Mouse (Mus musculus) ES-E14 (cell line): ENCODE measurements around the gene Psmf1. TPM values are rescaled to one million over a fixed set of nuclear protein-coding genes. Genes with fewer than 3 reads are reported as not detected.

ENCODE experiments used
- DNase-seq: peaks from one replicate; pipeline ENCODE4 v3.0.0-alpha.2; 2013; ENCODE audit warnings: low read depth, low spot score
- H3K27ac ChIP-seq: 2 replicates; pipeline ENCODE4 v1.5.1; 2012; ENCODE audit warnings: low read depth, mild to moderate bottlenecking, low read length, moderate library complexity, mixed read lengths; ENCODE audit not compliant: poor library complexity, insufficient read depth, severe bottlenecking
- H3K36me3 ChIP-seq: 2 replicates; pipeline ENCODE4 v1.6.1; 2012; ENCODE audit warnings: mild to moderate bottlenecking, low read length, moderate library complexity, mixed read lengths; ENCODE audit not compliant: control insufficient read depth, poor library complexity, insufficient read depth, severe bottlenecking
- H3K4me1 ChIP-seq, 2 experiments: fragments of 150-350 bp in 1 of 2; sonication (generic) in 1 of 2; 2 replicates each; pipeline ENCODE4 v1.6.1; 2012; ENCODE audit warnings: low read length in 2 of 2, mild to moderate bottlenecking in 1 of 2, mixed read lengths in 1 of 2; ENCODE audit not compliant: control insufficient read depth in 2 of 2, insufficient read depth in 2 of 2, poor library complexity in 1 of 2
- H3K4me3 ChIP-seq, 2 experiments: fragments of 150-350 bp in 1 of 2; sonication (generic) in 1 of 2; 2 replicates each; pipeline ENCODE4 v1.5.1; 2012; ENCODE audit warnings: low read length in 2 of 2, low read depth in 1 of 2, mild to moderate bottlenecking in 1 of 2, mixed read lengths in 1 of 2; ENCODE audit not compliant: insufficient read depth in 1 of 2, poor library complexity in 1 of 2, severe bottlenecking in 1 of 2
- H3K9ac ChIP-seq: 2 replicates; pipeline ENCODE4 v1.6.1; 2012; ENCODE audit warnings: low read depth, mild to moderate bottlenecking, low read length, mixed read lengths; ENCODE audit not compliant: poor library complexity, insufficient read depth, severe bottlenecking
- H3K9me3 ChIP-seq: fragments of 150-350 bp; sonication (generic); 2 replicates; pipeline ENCODE4 v1.6.1; 2012; ENCODE audit warnings: low read depth, mild to moderate bottlenecking, low read length; ENCODE audit not compliant: control insufficient read depth, insufficient read depth
- CHD2 ChIP-seq: IDR thresholded peaks from 2 replicates; pipeline ENCODE4 v1.6.1; 2014; ENCODE audit warnings: mild to moderate bottlenecking, low read depth, low read length, inconsistent platforms
- HCFC1 ChIP-seq: IDR thresholded peaks from 2 replicates; pipeline ENCODE4 v1.6.1; 2012; ENCODE audit warnings: low read length, inconsistent platforms, borderline replicate concordance; ENCODE audit not compliant: insufficient read depth
- MAFK ChIP-seq: IDR thresholded peaks from 2 replicates; pipeline ENCODE4 v1.6.1; 2014; ENCODE audit warnings: mild to moderate bottlenecking, low read depth, low read length, inconsistent platforms; ENCODE audit not compliant: insufficient read depth
- ZC3H11A ChIP-seq: IDR thresholded peaks from 2 replicates; pipeline ENCODE4 v1.6.1; 2012; ENCODE audit warnings: low read depth, mild to moderate bottlenecking, inconsistent platforms, low read length, borderline replicate concordance
- ZNF384 ChIP-seq: IDR thresholded peaks from 2 replicates; pipeline ENCODE4 v1.6.1; 2012; ENCODE audit warnings: low read depth, low read length, inconsistent platforms
- in situ Hi-C, 2 experiments: fragments of 600-800 bp; cut with MboI; formaldehyde crosslinking; loops; one replicate each; pipeline ENCODE4 v1.15.1; 2025; ENCODE audit warnings: low sequenced_read_pairs in 2 of 2, inconsistent platforms in 1 of 2; ENCODE audit not compliant: unreplicated experiment in 2 of 2
- total RNA-seq: library from RNA; depleted of rRNA; stranded (reverse); fragments of 300-350 nt; gene quantifications from 2 replicates; pipeline ENCODE4 v1.2.3, GENCODE M21; 2012; rRNA removed

The Psmf1 gene
- total RNA-seq, 1 experiment, result 21.7 TPM

DNA sequence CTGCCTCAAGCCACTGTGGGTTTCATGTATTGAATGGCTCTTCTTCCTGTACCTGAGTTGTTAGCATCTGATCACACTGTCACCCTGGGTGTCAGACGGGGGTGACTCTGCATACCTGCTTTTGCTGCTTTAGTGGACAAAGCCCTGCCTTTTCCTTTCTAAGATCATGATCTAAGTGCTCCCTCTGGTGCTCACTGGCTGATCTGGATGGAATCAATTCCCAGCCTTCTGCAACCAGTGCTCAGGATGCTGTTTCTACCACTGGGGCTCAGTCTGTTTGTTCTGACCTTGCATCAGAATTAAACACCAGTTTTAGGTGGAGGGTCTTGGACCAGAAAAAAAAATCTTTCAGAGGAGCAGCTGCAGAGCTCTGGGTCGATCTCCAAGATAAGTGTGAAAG is 67.8 kb downstream of the Psmf1 start:
- in situ Hi-C loops, result no loop called here
- TF ChIP-seq HCFC1 (no peak), CHD2 (no peak), MAFK (no peak), ZNF384 (no peak), ZC3H11A (no peak)
- no peak overlapping the region for H3K27ac ChIP-seq
- no peaks in the 10 kb centered on the region for H3K36me3 ChIP-seq
- H3K9me3 ChIP-seq, result no peaks in the 10 kb centered on the region
- peaks cover 0 to 2% of the 10 kb centered on the region in 2 experiments; a peak in 1 of 4 replicates for H3K4me1 ChIP-seq
- no peak for DNase-seq
- no peak overlapping the region for H3K4me3 ChIP-seq
- H3K9ac ChIP-seq, result no peak overlapping the region

DNA sequence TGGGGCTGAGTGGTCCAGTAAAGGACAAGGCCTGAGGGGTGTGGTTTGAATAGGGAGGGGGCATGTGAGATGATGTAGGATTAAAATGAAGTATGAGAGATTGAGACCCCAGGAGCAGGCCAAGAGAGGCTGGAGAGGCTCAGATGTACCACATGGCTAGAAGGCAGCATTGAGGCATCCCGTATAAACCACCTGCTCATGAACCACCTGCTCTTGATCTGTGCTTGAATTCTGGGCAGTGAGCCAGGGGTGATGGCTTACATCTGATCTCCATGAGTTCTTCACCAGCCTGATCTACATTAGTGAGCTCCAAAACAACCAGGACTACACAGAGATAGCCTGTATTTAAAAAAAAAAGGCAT is 73.0 kb downstream of the Psmf1 start:
- DNase-seq, result no peak
- no peaks in the 10 kb centered on the region for H3K9me3 ChIP-seq
- H3K4me3 ChIP-seq, result no peak overlapping the region
- in situ Hi-C loops, result no loop called here
- no peaks in the 10 kb centered on the region for H3K36me3 ChIP-seq
- no peak for TF ChIP-seq CHD2
- no peak for TF ChIP-seq ZC3H11A
- no peak for TF ChIP-seq MAFK
- no peak for TF ChIP-seq ZNF384
- no peak for TF ChIP-seq HCFC1
- H3K27ac ChIP-seq, result no peak overlapping the region
- no peak overlapping the region for H3K9ac ChIP-seq
- H3K4me1 ChIP-seq, result 0 out of 4 replicates have a peak, but pooled peaks cover 0 to 2% of the 10 kb centered on the region in 2 experiments

DNA sequence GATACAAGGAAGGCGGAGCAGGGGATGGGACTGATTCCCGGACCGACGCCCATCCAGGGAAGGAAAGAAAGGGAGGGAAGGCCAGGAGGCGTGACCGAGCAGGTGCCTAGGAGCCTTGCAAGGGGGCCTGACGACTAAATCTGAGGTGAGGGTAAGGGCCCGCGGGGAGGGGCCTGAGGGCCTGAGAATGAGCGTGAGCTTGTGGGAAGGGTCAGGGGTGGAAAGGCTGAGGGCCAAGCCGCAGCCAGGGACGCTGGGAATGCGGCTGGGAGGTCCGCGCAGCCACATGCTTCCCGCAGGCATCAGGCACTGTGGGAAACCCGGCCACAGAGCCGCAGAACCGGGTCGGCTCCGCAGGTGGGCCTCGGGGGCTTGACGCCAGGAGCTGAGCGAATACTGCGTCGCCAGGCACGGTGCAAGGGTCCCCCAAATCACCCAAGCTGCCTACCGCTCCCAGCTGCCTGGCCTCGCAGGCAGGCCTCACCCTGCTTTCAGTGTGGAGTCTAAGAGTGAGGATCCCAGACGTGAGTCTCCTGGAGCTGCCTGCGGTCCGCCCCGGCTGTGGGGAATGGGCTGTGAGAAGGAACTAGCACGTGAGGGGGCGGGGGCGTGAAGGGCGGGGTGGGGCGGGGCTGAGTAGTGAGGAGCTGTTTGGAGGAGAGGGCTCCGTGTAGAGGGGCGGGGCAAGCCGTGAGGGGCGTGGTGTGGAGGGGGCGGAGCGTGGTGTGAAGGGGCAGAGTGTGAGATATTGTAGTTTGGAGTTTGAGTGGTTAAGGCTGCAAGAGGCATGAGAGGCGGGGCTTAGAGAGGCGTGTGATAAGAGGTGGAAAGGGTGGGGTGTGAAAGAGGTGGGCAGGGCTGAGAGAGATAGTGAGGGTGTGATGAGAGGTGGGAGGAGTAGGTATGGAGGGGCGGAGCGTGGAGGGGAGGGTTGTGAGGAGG is 73.7 kb downstream of the Psmf1 start:
- H3K9me3 ChIP-seq, result no peaks in the 10 kb centered on the region
- DNase-seq, result peak; percentile 33
- TF ChIP-seq ZC3H11A, result no peak
- TF ChIP-seq CHD2, result no peak
- TF ChIP-seq HCFC1, result no peak
- no peak for TF ChIP-seq ZNF384
- no peak for TF ChIP-seq MAFK
- peak overlapping the region in 1 of 2 experiments; percentile 24; a peak in 2 of 4 replicates for H3K4me3 ChIP-seq
- 0 out of 4 replicates have a peak, but pooled peaks cover 0 to 2% of the 10 kb centered on the region in 2 experiments for H3K4me1 ChIP-seq
- no peak overlapping the region for H3K9ac ChIP-seq
- H3K36me3 ChIP-seq, result no peaks in the 10 kb centered on the region
- in situ Hi-C loops, result no loop called here
- no peak overlapping the region for H3K27ac ChIP-seq

GRCm38 (mm10) chr2:151668433-151668832 is 75.6 kb downstream of the Psmf1 start, which contains the start of gene Rad21l:
Rad21l (minus strand) TSS chr2:151668533.
- Histone ChIP-seq H3K27ac (no peak within 1 kb of the TSS), H3K9ac (no peak within 1 kb of the TSS), H3K4me3 (no peak within 1 kb of the TSS), H3K36me3 (no peaks in the 10 kb centered on the region), H3K4me1 (0 out of 4 replicates have a peak, but pooled peaks cover 0 to 2% of the 10 kb centered on the region in 2 experiments), H3K9me3 (no peaks in the 10 kb centered on the region)
- TF ChIP-seq ZC3H11A, result no peak
- no peak for TF ChIP-seq HCFC1
- TF ChIP-seq ZNF384, result no peak
- no peak for TF ChIP-seq CHD2
- TF ChIP-seq MAFK, result no peak
- no peak for DNase-seq
- in situ Hi-C loops, result no loop called here

Other genes starting within 250 kb of the Psmf1 start
- 53.8 and 79.5 TPM in 2 replicates for gene Fkbp1a, start 201.7 kb downstream of the Psmf1 start, total RNA-seq
- 3.2 and 4.1 TPM in 2 replicates for gene Sdcbp2, start 171.6 kb downstream of the Psmf1 start, total RNA-seq
- gene Snph, start 111.6 kb downstream of the Psmf1 start, total RNA-seq, result 0.18 and 0.37 TPM in 2 replicates
- 0.13 TPM in 1 of 2 replicates, not detected in the other for gene Rad21l, start 75.7 kb downstream of the Psmf1 start, total RNA-seq
- gene Tmem74b, start 42.2 kb downstream of the Psmf1 start, total RNA-seq, result 0.40 and 0.85 TPM in 2 replicates
- 0.18 and 0.37 TPM in 2 replicates for gene Rspo4, start 98.7 kb upstream of the Psmf1 start, total RNA-seq
- gene Angpt4, start 167.0 kb upstream of the Psmf1 start, total RNA-seq, result 0.26 and 0.98 TPM in 2 replicates
- 5.8 and 6.3 TPM in 2 replicates for gene Fam110a, start 236.0 kb upstream of the Psmf1 start, total RNA-seq